Mouse (Mus musculus): ENCODE measurements around the gene Nat8f2. TPM values are rescaled to one million over a fixed set of nuclear protein-coding genes. Genes with fewer than 3 reads are reported as not detected.
"Not testable (repeated sequence)": the region's sequence is repeated elsewhere in the genome, so short reads cannot be mapped to it uniquely, and the experiment has no call there.

Gene Nat8f2
- polyA plus RNA-seq, 1 experiment from 2014 or later, result not detected

- H3K4me3 ChIP-seq; H3K9ac ChIP-seq; H3K4me1 ChIP-seq (replicated peaks); H3K27ac ChIP-seq; H3K36me3 ChIP-seq; H3K9me3 ChIP-seq; ATAC-seq (ENCODE audit: low FRiP score); H3K27me3 ChIP-seq; H3K4me2 ChIP-seq: not testable (repeated sequence)
- 88% methylated on average over 5 of the region's 5 CpGs for WGBS
Measured at GRCm38 (mm10) chr6:85836098-85836497, 32.9 kb downstream of the Nat8f2 start.

GRCm38 (mm10) chr6:85835104-85835503, 33.9 kb downstream of the Nat8f2 start:
- H3K4me3 ChIP-seq; ATAC-seq (ENCODE audit: low FRiP score): not testable (repeated sequence)

GRCm38 (mm10) chr6:85834504-85835100, 34.4 kb downstream of the Nat8f2 start:
- not testable (repeated sequence) for ATAC-seq (ENCODE audit: low FRiP score); H3K4me1 ChIP-seq (replicated peaks); H3K4me3 ChIP-seq; H3K27me3 ChIP-seq; H3K9me3 ChIP-seq; H3K27ac ChIP-seq; H3K9ac ChIP-seq; H3K36me3 ChIP-seq; H3K4me2 ChIP-seq

More at GRCm38 (mm10) chr6:85835104-85835503, 33.9 kb downstream of the Nat8f2 start:
- H3K27ac ChIP-seq; H3K4me1 ChIP-seq (replicated peaks); H3K9me3 ChIP-seq; H3K36me3 ChIP-seq; H3K27me3 ChIP-seq; H3K4me2 ChIP-seq; H3K9ac ChIP-seq: not testable (repeated sequence)
- WGBS, result 83% methylated on average over 1 of the region's 2 CpGs

DNA sequence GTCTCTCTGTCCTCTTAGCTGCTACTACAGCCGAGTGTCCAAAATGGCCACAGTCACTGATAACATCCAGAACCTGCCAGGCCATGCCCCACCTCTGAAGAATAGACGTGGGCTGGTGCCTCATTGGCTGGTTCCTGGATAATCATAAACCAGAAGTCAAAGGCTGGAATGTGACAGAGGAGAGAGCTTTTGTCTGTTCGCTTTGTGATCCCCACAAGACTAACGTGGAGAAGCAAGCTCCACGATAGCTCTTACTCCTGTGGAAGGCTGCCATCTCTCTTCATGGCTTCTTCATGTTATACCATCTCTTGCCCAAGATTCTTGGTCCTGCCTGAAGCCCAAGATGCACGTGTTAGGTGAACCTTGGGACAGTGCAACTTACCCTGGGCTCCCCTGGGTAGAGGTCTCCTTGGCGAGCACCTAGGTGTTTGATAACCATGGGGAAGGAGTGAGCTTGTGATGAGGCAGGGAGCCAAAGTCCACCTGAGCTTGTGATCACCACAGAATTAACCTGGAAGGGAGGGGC, 37.1 kb downstream of the Nat8f2 start, which contains the start of gene Nat8:
Gene Nat8, minus strand, starts transcription at position 287 of the 526 bp plus-strand sequence.
- no peak for ATAC-seq (ENCODE audit: low FRiP score)
- WGBS, result 73% methylated on average over 7 of the region's 7 CpGs
- Histone ChIP-seq H3K36me3 (no peaks in the 10 kb centered on the region), H3K4me1 (replicated peaks) (no peaks in the 10 kb centered on the region), H3K9ac (no peak within 1 kb of the TSS), H3K4me2 (no peak within 1 kb of the TSS), H3K27ac (no peak within 1 kb of the TSS), H3K27me3 (no peaks in the 10 kb centered on the region), H3K4me3 (no peak within 1 kb of the TSS), H3K9me3 (no peaks in the 10 kb centered on the region)

GRCm38 (mm10) chr6:85829462-85829861, 39.5 kb downstream of the Nat8f2 start:
- 64% methylated on average over 1 of the region's 1 CpGs for WGBS
- no peaks in the 10 kb centered on the region for H3K27me3 ChIP-seq
- H3K4me2 ChIP-seq, result no peak overlapping the region
- H3K9me3 ChIP-seq, result no peaks in the 10 kb centered on the region
- H3K9ac ChIP-seq, result no peak overlapping the region
- no peak for ATAC-seq (ENCODE audit: low FRiP score)
- H3K4me3 ChIP-seq, result no peak overlapping the region
- no peaks in the 10 kb centered on the region for H3K4me1 ChIP-seq (replicated peaks)
- no peak overlapping the region for H3K27ac ChIP-seq
- H3K36me3 ChIP-seq, result no peaks in the 10 kb centered on the region

GRCm38 (mm10) chr6:85825886-85826285, 43.1 kb downstream of the Nat8f2 start:
- Histone ChIP-seq H3K27me3 (no peaks in the 10 kb centered on the region), H3K27ac (no peak overlapping the region), H3K4me3 (no peak overlapping the region), H3K9me3 (no peaks in the 10 kb centered on the region), H3K9ac (no peak overlapping the region), H3K36me3 (no peaks in the 10 kb centered on the region), H3K4me2 (no peak overlapping the region), H3K4me1 (replicated peaks) (no peaks in the 10 kb centered on the region)
- ATAC-seq (ENCODE audit: low FRiP score), result no peak
- 91% methylated on average over 2 of the region's 2 CpGs for WGBS

GRCm38 (mm10) chr6:85823382-85824090, 45.4 kb downstream of the Nat8f2 start:
- WGBS, result 97% methylated on average over 1 of the region's 1 CpGs
- no peak for ATAC-seq (ENCODE audit: low FRiP score)

DNA sequence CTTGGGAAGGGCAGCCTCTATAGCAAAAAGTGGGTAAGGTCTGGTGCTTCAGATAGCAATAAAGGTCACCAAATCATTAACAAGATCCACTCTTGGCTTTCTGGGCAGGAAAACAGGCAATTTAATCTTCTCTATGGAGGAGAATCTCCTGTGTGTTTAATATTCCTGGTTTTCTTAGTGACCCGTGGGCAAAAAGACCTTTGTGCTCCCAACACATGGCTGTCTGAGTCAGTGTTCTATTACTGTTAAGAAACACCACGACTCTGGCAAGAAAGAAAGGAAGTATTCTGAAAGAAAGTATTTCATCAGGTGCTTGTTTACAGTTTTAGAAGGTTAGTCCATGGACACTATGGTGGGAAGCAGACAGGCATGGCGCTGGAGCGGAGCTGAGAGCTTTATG, 46.7 kb downstream of the Nat8f2 start:
- H3K4me1 ChIP-seq (replicated peaks), result no peaks in the 10 kb centered on the region
- H3K9ac ChIP-seq, result no peak overlapping the region
- no peak for ATAC-seq (ENCODE audit: low FRiP score)
- H3K36me3 ChIP-seq, result no peaks in the 10 kb centered on the region
- no peak overlapping the region for H3K4me3 ChIP-seq
- 87% methylated on average over 4 of the region's 4 CpGs for WGBS
- H3K27ac ChIP-seq, result no peak overlapping the region
- no peaks in the 10 kb centered on the region for H3K9me3 ChIP-seq
- H3K4me2 ChIP-seq, result no peak overlapping the region
- no peaks in the 10 kb centered on the region for H3K27me3 ChIP-seq

More at GRCm38 (mm10) chr6:85823382-85824090, 45.4 kb downstream of the Nat8f2 start:
- Histone ChIP-seq H3K4me3 (no peak overlapping the region), H3K9ac (no peak overlapping the region), H3K36me3 (no peaks in the 10 kb centered on the region), H3K27ac (no peak overlapping the region), H3K27me3 (no peaks in the 10 kb centered on the region), H3K4me1 (replicated peaks) (no peaks in the 10 kb centered on the region), H3K9me3 (no peaks in the 10 kb centered on the region), H3K4me2 (no peak overlapping the region)

GRCm38 (mm10) chr6:85820837-85821236, 48.1 kb downstream of the Nat8f2 start, which contains the start of the genes Nat8f6 and Nat8f5:
Gene Nat8f6 (minus strand): TSS chr6:85820954.
Gene Nat8f5 (minus strand): TSS chr6:85820972.
- ATAC-seq (ENCODE audit: low FRiP score), result no peak
- H3K27ac ChIP-seq, result no peak within 1 kb of the TSS
- WGBS, result 94% methylated on average over 5 of the region's 5 CpGs
- H3K4me1 ChIP-seq (replicated peaks), result no peaks in the 10 kb centered on the region
- no peaks in the 10 kb centered on the region for H3K36me3 ChIP-seq
- no peak within 1 kb of the TSS for H3K4me2 ChIP-seq
- H3K27me3 ChIP-seq, result no peaks in the 10 kb centered on the region
- no peak within 1 kb of the TSS for H3K9ac ChIP-seq
- no peak within 1 kb of the TSS for H3K4me3 ChIP-seq
- no peaks in the 10 kb centered on the region for H3K9me3 ChIP-seq

DNA sequence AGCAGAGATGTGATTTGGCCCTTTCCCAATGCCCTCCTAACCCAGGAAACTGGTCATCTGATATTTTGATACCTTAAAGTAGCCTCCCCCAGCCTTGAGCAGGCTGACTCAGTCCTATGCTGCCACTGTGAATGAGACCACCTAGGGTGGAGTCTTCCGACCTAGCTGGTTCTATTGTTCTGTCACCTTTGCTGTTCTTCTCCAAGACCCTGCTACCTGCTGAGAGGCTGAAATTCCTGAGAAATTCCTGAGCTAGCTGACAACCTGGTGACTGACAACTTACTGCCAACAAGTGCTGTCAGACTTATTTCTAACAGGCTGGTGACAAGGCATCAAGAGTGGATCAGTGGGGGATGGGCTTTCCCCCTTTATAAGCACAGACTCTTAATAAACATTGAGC, 50.6 kb downstream of the Nat8f2 start:
- no peak for ATAC-seq (ENCODE audit: low FRiP score)
- Histone ChIP-seq H3K27me3 (no peaks in the 10 kb centered on the region), H3K4me2 (no peak overlapping the region), H3K27ac (no peak overlapping the region), H3K36me3 (no peaks in the 10 kb centered on the region), H3K9me3 (no peaks in the 10 kb centered on the region), H3K4me3 (no peak overlapping the region), H3K4me1 (replicated peaks) (no peaks in the 10 kb centered on the region), H3K9ac (no peak overlapping the region)
- 27% methylated on average over 1 of the region's 1 CpGs for WGBS

Data from hindbrain, embryonic 13.5 days (tissue).